Mouse (Mus musculus): ENCODE measurements around the gene Mrgpra1. TPM values are rescaled to one million over a fixed set of nuclear protein-coding genes. Genes with fewer than 3 reads are reported as not detected.
"Not testable (repeated sequence)": the region's sequence is repeated elsewhere in the genome, so short reads cannot be mapped to it uniquely, and the experiment has no call there.

Gene Mrgpra1
- not detected in 2 replicates for polyA plus RNA-seq (2014; fragmentation: Nextera tagmentation; extraction: Ambion mirVana)

DNA sequence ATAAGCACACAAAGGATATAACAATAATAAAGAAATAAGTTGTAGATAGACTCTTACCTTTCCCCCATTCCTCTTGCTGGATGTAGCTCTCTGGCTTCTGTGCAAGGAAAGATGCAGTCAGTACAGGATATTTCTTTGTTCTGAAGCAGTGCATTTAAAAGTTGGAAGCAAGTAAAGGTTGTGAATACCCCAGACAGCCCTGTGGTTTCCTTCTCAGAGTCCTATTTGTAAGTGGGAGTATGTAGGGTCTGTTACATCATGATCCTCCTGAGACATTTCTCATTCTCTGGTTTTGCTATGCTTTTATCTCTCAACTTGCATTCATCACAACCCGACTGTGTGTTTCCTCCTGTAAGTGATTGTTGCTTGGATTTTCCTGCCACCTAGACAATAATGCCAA lies at the start of gene Mrgpra1:
Mrgpra1 (minus strand) TSS at position 101 of the 400 bp plus-strand sequence.
- Histone ChIP-seq H3K4me3 (ENCODE audit: low read depth, low read length) (no peak within 1 kb of the TSS), H3K36me3 (ENCODE audit: control insufficient read depth, insufficient read depth, low read length) (no peaks in the 10 kb centered on the region), H3K4me1 (ENCODE audit: control insufficient read depth, insufficient read depth, low read length) (no peaks in the 10 kb centered on the region), H3K9ac (ENCODE audit: low read length) (no peak within 1 kb of the TSS), H3K4me2 (no peak within 1 kb of the TSS), H3K27me3 (ENCODE audit: control insufficient read depth, insufficient read depth, low read length) (no peaks in the 10 kb centered on the region), H3K27ac (ENCODE audit: low read depth, low read length) (no peak within 1 kb of the TSS), H3K9me3 (ENCODE audit: control insufficient read depth, low read length) (peaks cover 14% of the 10 kb centered on the region)
- no peak for DNase-seq (ENCODE audit: low spot score, missing footprints)
- WGBS = 81% methylated on average over 1 of the region's 1 CpGs
- no peak for ATAC-seq (ENCODE audit: low FRiP score)

DNA sequence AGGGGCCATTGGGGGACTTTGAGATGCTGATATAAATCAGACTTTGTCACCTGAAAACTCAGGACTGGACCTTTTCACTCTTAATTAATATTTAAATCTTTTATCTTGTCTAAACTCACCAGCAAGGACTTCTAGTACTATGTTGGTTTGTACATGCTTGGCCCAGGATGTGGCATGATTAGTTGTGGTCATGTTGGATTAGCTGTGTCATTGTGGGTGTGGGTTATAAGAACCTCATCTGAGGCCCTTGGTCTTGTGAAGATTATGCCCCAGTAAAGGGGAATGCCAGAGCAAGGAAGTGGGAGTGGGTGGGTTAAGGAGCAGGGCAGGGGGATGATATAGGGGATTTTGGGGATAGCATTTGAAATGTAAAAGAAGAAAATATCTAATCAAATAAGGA lies 47.1 kb upstream of the Mrgpra1 start:
- Histone ChIP-seq H3K36me3 (ENCODE audit: control insufficient read depth, insufficient read depth, low read length) (no peaks in the 10 kb centered on the region), H3K9me3 (ENCODE audit: control insufficient read depth, low read length) (peaks cover 4% of the 10 kb centered on the region; the same call in 1 of the 2 replicates), H3K4me2 (no peak overlapping the region), H3K4me3 (ENCODE audit: low read depth, low read length) (no peak overlapping the region), H3K27me3 (ENCODE audit: control insufficient read depth, insufficient read depth, low read length) (no peaks in the 10 kb centered on the region), H3K9ac (ENCODE audit: low read length) (no peak overlapping the region), H3K4me1 (ENCODE audit: control insufficient read depth, insufficient read depth, low read length) (no peaks in the 10 kb centered on the region), H3K27ac (ENCODE audit: low read depth, low read length) (no peak overlapping the region)
- DNase-seq (ENCODE audit: low spot score, missing footprints) = no peak
- ATAC-seq (ENCODE audit: low FRiP score) = no peak

DNA sequence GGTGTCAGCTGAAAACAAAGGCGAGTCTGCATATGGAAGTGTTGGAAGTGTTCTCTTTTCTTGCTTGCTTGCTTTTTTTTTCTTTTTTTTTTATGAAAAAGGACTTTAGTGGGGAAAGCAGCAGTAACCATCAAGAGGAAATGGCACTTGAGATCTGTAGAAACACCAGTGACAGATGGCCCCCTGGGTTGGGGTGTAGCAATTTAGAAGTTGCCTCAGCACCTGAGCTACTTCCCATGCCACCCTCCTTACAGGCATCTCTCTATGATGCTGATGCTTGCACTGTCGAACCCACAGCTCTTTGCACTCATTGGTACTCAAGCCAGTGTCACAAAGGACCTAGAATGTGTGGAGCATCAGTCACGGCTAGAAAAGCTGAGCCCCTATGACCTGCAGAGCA lies 5.6 kb downstream of the Mrgpra1 start:
- WGBS = 72% methylated on average over 3 of the region's 3 CpGs
- H3K36me3 ChIP-seq (ENCODE audit: control insufficient read depth, insufficient read depth, low read length) = no peaks in the 10 kb centered on the region
- no peak overlapping the region for H3K4me3 ChIP-seq (ENCODE audit: low read depth, low read length)
- no peak for ATAC-seq (ENCODE audit: low FRiP score)
- no peak overlapping the region for H3K9ac ChIP-seq (ENCODE audit: low read length)
- DNase-seq (ENCODE audit: low spot score, missing footprints) = no peak
- no peaks in the 10 kb centered on the region for H3K27me3 ChIP-seq (ENCODE audit: control insufficient read depth, insufficient read depth, low read length)
- peaks cover 12% of the 10 kb centered on the region; the same call in 1 of the 2 replicates for H3K9me3 ChIP-seq (ENCODE audit: control insufficient read depth, low read length)
- no peaks in the 10 kb centered on the region for H3K4me1 ChIP-seq (ENCODE audit: control insufficient read depth, insufficient read depth, low read length)
- no peak overlapping the region for H3K27ac ChIP-seq (ENCODE audit: low read depth, low read length)
- H3K4me2 ChIP-seq = no peak overlapping the region

DNA sequence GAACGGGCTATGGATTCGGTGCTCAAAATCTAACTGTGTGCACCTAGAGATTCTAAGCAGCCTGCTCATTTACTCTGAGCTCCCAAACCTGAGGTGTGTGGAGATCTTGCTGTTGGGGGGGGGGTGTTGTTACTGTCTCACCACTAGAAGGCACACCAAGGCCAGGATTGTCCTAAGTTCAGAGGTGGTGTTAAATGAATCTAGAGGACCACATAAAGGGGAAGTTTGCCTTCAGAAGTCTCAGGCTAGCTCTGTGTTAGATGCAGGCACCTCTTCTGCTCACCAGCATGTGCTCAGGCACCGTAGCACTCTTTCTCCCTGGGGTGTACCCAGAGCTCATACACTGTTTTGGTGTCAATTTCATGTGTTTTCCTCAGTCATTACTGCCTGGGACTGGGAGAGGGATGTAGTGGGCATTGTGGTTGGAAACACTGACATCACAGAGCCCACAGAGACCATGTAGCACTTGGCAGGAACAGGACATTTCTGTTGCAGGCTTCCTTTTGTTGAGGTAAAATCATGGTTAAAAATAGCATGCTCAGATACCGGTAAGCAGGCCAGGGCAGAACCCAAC lies 8.0 kb downstream of the Mrgpra1 start:
- Histone ChIP-seq H3K36me3 (ENCODE audit: control insufficient read depth, insufficient read depth, low read length) (no peaks in the 10 kb centered on the region), H3K9me3 (ENCODE audit: control insufficient read depth, low read length) (peaks cover 13% of the 10 kb centered on the region; the same call in 1 of the 2 replicates), H3K27me3 (ENCODE audit: control insufficient read depth, insufficient read depth, low read length) (no peaks in the 10 kb centered on the region), H3K9ac (ENCODE audit: low read length) (no peak overlapping the region), H3K4me2 (no peak overlapping the region), H3K27ac (ENCODE audit: low read depth, low read length) (no peak overlapping the region), H3K4me1 (ENCODE audit: control insufficient read depth, insufficient read depth, low read length) (no peaks in the 10 kb centered on the region), H3K4me3 (ENCODE audit: low read depth, low read length) (no peak overlapping the region)
- ATAC-seq (ENCODE audit: low FRiP score) (no peak), DNase-seq (ENCODE audit: low spot score, missing footprints) (no peak)
- WGBS = 85% methylated on average over 4 of the region's 4 CpGs

DNA sequence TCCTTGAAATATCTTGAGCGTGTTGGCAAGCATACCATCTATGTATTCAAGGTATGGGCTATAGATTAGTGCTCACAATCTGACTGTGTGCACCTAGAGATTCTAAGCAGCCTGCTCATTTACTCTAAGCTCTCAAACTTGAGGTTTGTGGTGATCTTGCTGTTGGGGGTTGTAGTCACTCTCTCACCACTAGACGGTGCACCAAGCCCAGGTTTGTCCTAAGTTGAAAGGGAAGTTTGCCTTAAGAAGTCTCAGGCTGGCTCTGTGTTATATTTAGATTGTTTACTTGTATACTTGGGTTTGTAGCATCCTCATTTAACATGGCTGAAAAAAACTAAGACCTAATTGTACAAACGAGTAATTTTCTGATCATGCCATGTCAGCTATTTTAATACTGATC lies 12.2 kb downstream of the Mrgpra1 start:
- H3K4me1 ChIP-seq (ENCODE audit: control insufficient read depth, insufficient read depth, low read length); H3K9me3 ChIP-seq (ENCODE audit: control insufficient read depth, low read length); H3K27ac ChIP-seq (ENCODE audit: low read depth, low read length); H3K4me2 ChIP-seq; DNase-seq (ENCODE audit: low spot score, missing footprints); H3K27me3 ChIP-seq (ENCODE audit: control insufficient read depth, insufficient read depth, low read length); H3K9ac ChIP-seq (ENCODE audit: low read length); H3K36me3 ChIP-seq (ENCODE audit: control insufficient read depth, insufficient read depth, low read length); H3K4me3 ChIP-seq (ENCODE audit: low read depth, low read length); ATAC-seq (ENCODE audit: low FRiP score): not testable (repeated sequence)
- 88% methylated on average over 3 of the region's 3 CpGs for WGBS

DNA sequence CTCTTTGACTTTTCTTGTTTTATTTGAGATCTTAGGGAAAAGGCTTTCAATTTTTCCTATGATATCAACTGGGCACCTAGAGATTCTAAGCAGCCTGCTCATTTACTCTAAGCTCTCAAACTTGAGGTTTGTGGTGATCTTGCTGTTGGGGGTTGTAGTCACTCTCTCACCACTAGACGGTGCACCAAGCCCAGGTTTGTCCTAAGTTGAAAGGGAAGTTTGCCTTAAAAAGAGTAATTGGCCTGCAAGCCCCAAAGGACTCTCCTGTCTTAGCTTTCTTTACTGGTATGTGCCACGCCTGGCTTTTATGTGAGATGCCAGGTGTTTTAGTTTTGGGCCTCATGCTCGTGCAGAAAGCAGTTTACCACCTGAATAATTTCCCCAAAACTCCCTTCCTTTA lies 12.7 kb downstream of the Mrgpra1 start:
- H3K36me3 ChIP-seq (ENCODE audit: control insufficient read depth, insufficient read depth, low read length); H3K27me3 ChIP-seq (ENCODE audit: control insufficient read depth, insufficient read depth, low read length); H3K27ac ChIP-seq (ENCODE audit: low read depth, low read length); H3K9ac ChIP-seq (ENCODE audit: low read length); H3K4me3 ChIP-seq (ENCODE audit: low read depth, low read length); DNase-seq (ENCODE audit: low spot score, missing footprints); H3K4me1 ChIP-seq (ENCODE audit: control insufficient read depth, insufficient read depth, low read length); H3K9me3 ChIP-seq (ENCODE audit: control insufficient read depth, low read length); H3K4me2 ChIP-seq; ATAC-seq (ENCODE audit: low FRiP score): not testable (repeated sequence)
- 65% methylated on average over 3 of the region's 3 CpGs for WGBS

DNA sequence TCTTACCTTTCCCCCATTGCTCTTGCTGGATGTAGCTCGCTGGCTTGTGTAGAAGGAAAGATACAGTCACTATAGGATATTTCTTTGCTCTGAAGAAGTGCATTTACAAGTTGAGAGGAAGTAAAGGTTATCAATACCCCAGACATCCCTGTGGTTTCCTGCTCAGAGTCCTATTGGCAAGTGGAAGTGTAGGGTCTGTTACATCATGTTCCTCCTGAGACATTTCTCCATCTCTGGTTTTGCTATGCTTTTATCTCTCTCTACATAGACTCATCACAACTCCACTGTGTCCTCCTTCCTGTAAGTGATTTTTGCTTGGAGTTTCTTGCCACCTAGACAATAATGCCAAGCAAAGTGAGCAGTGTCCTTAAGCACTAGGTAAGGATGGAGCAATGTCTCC lies 35.7 kb downstream of the Mrgpra1 start:
- ATAC-seq (ENCODE audit: low FRiP score) (no peak), DNase-seq (ENCODE audit: low spot score, missing footprints) (no peak)
- Histone ChIP-seq H3K4me3 (ENCODE audit: low read depth, low read length) (no peak overlapping the region), H3K4me1 (ENCODE audit: control insufficient read depth, insufficient read depth, low read length) (no peaks in the 10 kb centered on the region), H3K27ac (ENCODE audit: low read depth, low read length) (no peak overlapping the region), H3K36me3 (ENCODE audit: control insufficient read depth, insufficient read depth, low read length) (no peaks in the 10 kb centered on the region), H3K9me3 (ENCODE audit: control insufficient read depth, low read length) (peaks cover 8% of the 10 kb centered on the region; the same call in 1 of the 2 replicates), H3K9ac (ENCODE audit: low read length) (no peak overlapping the region), H3K27me3 (ENCODE audit: control insufficient read depth, insufficient read depth, low read length) (no peaks in the 10 kb centered on the region), H3K4me2 (no peak overlapping the region)
- 53% methylated on average over 1 of the region's 1 CpGs for WGBS

DNA sequence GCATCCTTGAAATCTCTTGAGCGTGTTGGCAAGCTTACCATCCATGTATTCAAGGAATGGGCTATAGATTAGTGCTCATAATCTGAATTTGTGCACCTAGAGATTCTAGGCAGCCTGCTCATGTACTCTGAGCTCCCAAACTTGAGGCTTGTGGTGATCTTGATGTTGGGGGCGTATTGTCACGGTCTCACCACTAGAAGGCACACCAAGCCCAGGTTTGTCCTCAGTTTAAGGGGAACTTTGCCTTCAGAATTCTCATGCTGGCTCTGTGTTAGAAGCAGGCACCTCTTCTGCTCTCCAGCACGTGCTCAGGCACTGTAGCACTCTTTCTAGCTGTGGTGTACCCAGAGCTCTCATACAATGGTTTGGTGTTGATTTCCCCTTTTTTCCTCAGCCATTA lies 41.8 kb downstream of the Mrgpra1 start:
- Histone ChIP-seq H3K4me1 (ENCODE audit: control insufficient read depth, insufficient read depth, low read length) (no peaks in the 10 kb centered on the region), H3K36me3 (ENCODE audit: control insufficient read depth, insufficient read depth, low read length) (no peaks in the 10 kb centered on the region), H3K9me3 (ENCODE audit: control insufficient read depth, low read length) (peaks cover 10% of the 10 kb centered on the region; the same call in 1 of the 2 replicates), H3K4me3 (ENCODE audit: low read depth, low read length) (no peak overlapping the region), H3K27me3 (ENCODE audit: control insufficient read depth, insufficient read depth, low read length) (no peaks in the 10 kb centered on the region), H3K27ac (ENCODE audit: low read depth, low read length) (no peak overlapping the region), H3K9ac (ENCODE audit: low read length) (no peak overlapping the region), H3K4me2 (no peak overlapping the region)
- WGBS = 36% methylated on average over 4 of the region's 4 CpGs
- ATAC-seq (ENCODE audit: low FRiP score) = no peak
- DNase-seq (ENCODE audit: low spot score, missing footprints) = no peak

DNA sequence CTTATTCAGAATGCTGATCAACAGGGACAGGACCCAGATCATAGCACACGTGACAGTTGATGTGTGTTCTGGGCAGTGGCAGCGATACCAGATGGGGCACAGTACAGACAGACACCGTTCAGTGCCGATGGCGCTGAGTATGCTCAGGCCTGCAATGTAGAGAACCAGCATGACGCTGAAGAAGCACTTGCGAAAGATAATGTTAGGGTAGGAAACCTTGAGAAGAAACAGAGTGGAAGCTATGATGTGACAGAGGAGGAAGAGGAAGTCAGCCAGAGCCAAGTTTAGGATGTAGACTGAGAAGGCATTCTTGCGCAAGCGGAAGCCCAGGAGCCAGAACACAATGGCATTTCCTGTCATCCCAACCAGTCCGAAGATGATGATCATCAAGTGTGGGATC lies 44.2 kb downstream of the Mrgpra1 start:
- H3K9ac ChIP-seq (ENCODE audit: low read length) = no peak overlapping the region
- WGBS = 91% methylated on average over 10 of the region's 10 CpGs
- no peaks in the 10 kb centered on the region for H3K36me3 ChIP-seq (ENCODE audit: control insufficient read depth, insufficient read depth, low read length)
- H3K4me2 ChIP-seq = no peak overlapping the region
- peaks cover 7% of the 10 kb centered on the region; the same call in 1 of the 2 replicates for H3K9me3 ChIP-seq (ENCODE audit: control insufficient read depth, low read length)
- ATAC-seq (ENCODE audit: low FRiP score) (no peak), DNase-seq (ENCODE audit: low spot score, missing footprints) (no peak)
- no peaks in the 10 kb centered on the region for H3K4me1 ChIP-seq (ENCODE audit: control insufficient read depth, insufficient read depth, low read length)
- no peaks in the 10 kb centered on the region for H3K27me3 ChIP-seq (ENCODE audit: control insufficient read depth, insufficient read depth, low read length)
- no peak overlapping the region for H3K4me3 ChIP-seq (ENCODE audit: low read depth, low read length)
- no peak overlapping the region for H3K27ac ChIP-seq (ENCODE audit: low read depth, low read length)
